Mouse (Mus musculus) layer of hippocampus, postnatal 14 days (tissue): Measurements from ENCODE around the gene Car12. TPM values are rescaled to one million over a fixed set of nuclear protein-coding genes. Genes with fewer than 3 reads are reported as not detected.
"Not testable (repeated sequence)": the region's sequence is repeated elsewhere in the genome, so short reads cannot be mapped to it uniquely, and the experiment has no call there.

Experiments
- DNase-seq, 2 experiments: peaks; one replicate each; pipeline ENCODE4 v3.0.0; 2021 to 2022; ENCODE audit warnings: low spot score in 2 of 2, mixed read lengths in 1 of 2
- total RNA-seq, 2 experiments: library from RNA; stranded (reverse); gene quantifications; 2 replicates each; pipeline ENCODE4 v1.2.3; 2021

Car12 gene
- total RNA-seq, 2 experiments from 2014 or later: 34.1 to 47.0 TPM

DNA sequence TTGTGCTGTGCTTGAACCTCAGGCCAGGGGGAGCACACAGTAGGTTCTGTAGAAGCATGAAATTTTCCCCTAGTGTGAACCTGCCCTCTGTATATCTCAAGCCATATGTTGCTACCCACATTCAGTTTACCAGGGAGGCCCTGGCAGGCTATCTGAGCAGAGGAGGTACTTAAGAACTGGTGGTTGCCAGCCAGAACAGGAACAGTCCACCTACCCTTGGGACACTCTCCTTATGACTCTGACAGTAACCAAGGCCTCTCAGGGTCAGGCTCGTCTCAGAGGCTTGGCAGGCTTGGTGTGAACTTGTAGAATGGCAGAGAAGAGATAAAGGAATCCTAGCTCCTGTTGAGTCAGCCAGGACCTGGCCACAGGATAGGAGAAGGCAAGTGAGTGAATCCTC is 47.5 kb downstream of the Car12 start:
- DNase-seq: no peak

GRCm38 (mm10) chr9:66768721-66769120 is 55.2 kb downstream of the Car12 start:
- DNase-seq: no peak

- no peak for DNase-seq
Measured at GRCm38 (mm10) chr9:66769275-66769674, 55.8 kb downstream of the Car12 start.

DNA sequence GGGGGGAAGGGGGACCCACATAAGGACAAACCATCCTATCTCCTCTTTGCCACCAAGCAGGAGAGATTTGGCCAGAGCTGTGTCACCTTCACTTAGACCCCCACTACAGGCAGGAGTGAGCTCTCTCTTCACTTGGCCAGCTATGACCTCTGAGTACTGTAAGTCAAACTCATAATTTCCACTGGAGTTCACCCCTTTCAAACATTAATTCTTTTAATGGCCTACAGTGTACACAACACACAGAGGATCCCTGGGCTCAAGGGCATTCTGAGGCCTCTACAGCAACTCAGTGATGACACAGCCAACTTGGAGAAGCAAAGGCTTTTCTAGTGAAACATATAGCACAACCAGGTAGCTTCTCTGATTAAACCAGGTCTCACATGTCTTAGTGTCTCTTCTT is 57.2 kb downstream of the Car12 start:
- no peak for DNase-seq

GRCm38 (mm10) chr9:66784552-66784951 is 71.1 kb downstream of the Car12 start:
- not testable (repeated sequence) for DNase-seq

DNA sequence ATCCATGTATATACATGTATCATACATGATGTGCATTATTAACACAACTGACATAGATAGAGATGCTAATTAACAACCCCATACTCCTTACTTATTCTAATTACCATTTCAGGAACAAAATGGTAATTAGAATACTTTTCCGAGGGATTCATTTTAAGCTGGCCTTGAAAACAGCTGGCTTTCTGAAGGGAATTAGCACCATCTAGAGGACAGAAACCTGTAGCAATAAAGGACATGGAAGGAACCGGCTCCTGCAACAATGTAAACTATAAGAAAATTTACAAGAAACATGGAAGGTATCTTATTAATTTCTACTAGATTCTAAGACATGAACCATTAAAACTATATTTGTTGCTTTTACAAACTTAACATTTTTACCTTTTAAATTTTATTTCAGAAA is 74.3 kb downstream of the Car12 start:
- DNase-seq: peak in 1 of 2 experiments; percentile 66

- DNase-seq: no peak
Measured at GRCm38 (mm10) chr9:66794629-66795463, 81.4 kb downstream of the Car12 start.

- DNase-seq: peak; percentile 92 to 95
Measured at GRCm38 (mm10) chr9:66795464-66796324, 82.2 kb downstream of the Car12 start, which contains the start of gene Aph1b. Aph1b (minus strand) TSS chr9:66795490.

- DNase-seq: no peak
Measured at GRCm38 (mm10) chr9:66796739-66797138, 83.3 kb downstream of the Car12 start, which contains the start of gene Gm10647. Gm10647 (plus strand) TSS chr9:66797039.

DNA sequence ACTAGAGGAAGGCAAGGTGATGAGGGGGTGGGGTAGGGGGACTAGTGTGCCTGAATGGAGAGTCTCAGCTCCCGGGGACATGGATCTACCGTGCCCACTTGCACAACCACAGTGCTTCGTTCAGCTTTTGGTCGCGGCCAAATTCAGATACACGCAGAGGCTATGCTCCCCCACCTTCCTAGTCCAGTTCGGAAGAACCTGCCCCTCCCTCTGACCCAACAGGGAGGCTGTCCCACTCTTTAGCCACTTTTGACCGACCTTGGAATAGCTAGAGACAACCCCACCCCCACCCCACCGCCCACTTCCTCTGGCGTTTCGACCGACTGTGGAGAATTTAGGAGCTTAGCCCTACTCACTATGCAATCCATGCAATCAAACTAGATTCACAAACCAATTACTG is 88.5 kb downstream of the Car12 start:
- no peak for DNase-seq

- DNase-seq: not testable (repeated sequence)
Measured at GRCm38 (mm10) chr9:66805951-66806350, 92.5 kb downstream of the Car12 start.

DNA sequence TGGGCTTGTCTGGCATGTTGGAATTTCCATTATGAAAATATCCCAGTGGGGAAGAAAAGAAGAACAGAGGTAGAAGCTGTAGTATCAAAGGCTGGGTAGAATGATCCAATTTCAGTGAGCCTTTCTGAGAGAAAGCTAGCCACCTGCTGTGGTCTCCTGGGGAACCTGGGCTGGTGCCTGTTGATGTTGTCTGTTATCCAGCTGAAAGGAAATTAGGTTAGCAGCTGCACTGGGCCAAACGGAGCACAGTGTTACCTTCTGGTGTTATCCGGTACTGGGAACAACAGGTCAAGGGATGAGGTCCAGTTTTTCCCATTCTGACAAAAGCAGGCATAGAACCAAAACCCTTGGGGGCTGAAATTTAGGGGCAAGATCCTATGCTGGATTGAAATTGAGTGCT is 99.9 kb downstream of the Car12 start:
- no peak for DNase-seq

Other genes with a start within 250 kb of the Car12 start
- gene Fbxl22, start 199.1 kb upstream of the Car12 start, total RNA-seq: under 1 TPM; 0.23 to 0.38 TPM
- gene Usp3, start 120.5 kb upstream of the Car12 start, total RNA-seq: 10 to 100 TPM; 40.2 to 44.3 TPM
- gene Aph1b, start 81.8 kb downstream of the Car12 start, total RNA-seq: 10 to 100 TPM; 27.6 to 30.7 TPM
- under 1 TPM; 0.48 to 0.67 TPM for gene Gm10647, start 83.4 kb downstream of the Car12 start, total RNA-seq
- gene Aph1c, start 121.0 kb downstream of the Car12 start, total RNA-seq: 1 to 10 TPM; 5.2 to 5.3 TPM
- gene Rab8b, start 206.0 kb downstream of the Car12 start, total RNA-seq: 10 to 100 TPM; 31.6 to 33.7 TPM
- gene Rps27l, start 232.4 kb downstream of the Car12 start, total RNA-seq: 10 to 100 TPM; 49.5 to 53.1 TPM